Mouse (Mus musculus): ENCODE data around the gene Grb7. TPM values are rescaled to one million over a fixed set of nuclear protein-coding genes. Genes with fewer than 3 reads are reported as not detected.

Grb7 gene
- total RNA-seq (2014; rRNA removed) (58.2 and 84.8 TPM in 2 replicates), polyA plus RNA-seq (2012; rRNA removed) (134 and 136 TPM in 2 replicates)

DNA sequence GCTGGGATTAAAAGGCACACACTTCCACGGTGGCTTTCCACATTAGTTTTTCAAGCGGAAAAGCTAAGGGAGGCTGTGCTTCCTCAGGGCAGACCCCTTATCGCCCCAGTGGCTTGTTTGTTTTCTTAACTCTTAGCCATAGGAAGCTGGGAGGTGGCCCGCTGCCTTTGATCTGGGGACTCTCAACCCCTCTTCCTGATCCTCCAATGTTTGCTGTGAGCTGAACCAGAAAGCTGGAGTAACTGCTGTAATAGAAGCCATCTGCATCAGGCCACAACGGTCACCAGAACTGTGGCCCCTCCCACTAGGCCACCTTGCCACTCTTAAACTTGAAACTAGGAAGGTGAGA, at the start of gene Grb7:
TSS of gene Grb7 (plus strand) at position 182 of the 349 bp plus-strand sequence.
- Histone ChIP-seq H3K36me3 (ENCODE audit: control insufficient read depth, insufficient read depth, low read length) (peaks cover 6% of the 10 kb centered on the region), H3K79me2 (ENCODE audit: control insufficient read depth, insufficient read depth, low read length) (peaks cover 22% of the 10 kb centered on the region; the same call in 1 of the 2 replicates), H3K27me3 (ENCODE audit: control insufficient read depth, insufficient read depth, low read length) (no peaks in the 10 kb centered on the region), H3K27ac (replicated peaks; ENCODE audit: insufficient read depth, low read depth, low read length) (peak within 1 kb of the TSS; percentile 97), H3K4me3 (ENCODE audit: insufficient read depth, low read depth, low read length) (peak within 1 kb of the TSS; percentile 79), H3K4me1 (ENCODE audit: control insufficient read depth, insufficient read depth, low read length) (peaks cover 15% of the 10 kb centered on the region; the same call in 1 of the 2 replicates), H3K9ac (ENCODE audit: low read depth, low read length) (peak within 1 kb of the TSS; percentile 83)
- no peak for TF ChIP-seq POLR2A (IDR thresholded peaks at IDR 0.05; ENCODE audit: extremely low read depth, insufficient read depth, low read length)
- no peak for DNase-seq (ENCODE audit: extremely low read depth, low read depth, low spot score)
- WGBS = 3% methylated on average over 5 of the region's 5 CpGs

DNA sequence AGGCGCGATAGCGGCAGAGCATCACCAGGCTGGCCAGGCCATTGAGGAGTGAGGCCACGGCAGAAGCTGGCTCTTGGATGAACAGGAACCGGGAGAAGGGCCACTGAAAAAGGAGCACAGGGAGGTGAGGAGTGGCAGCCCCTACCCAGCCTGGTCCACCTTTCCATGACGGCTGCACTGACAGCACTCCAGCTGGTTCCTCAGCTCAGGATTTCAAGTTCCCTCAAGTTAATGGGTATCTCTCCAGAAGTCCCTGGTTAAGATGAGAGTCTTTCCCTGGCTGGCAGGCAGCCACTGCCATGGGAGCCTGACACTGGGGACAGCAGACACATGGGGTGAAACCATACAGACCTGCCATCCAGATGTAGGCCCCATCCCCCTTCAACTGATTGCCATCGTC, 48.2 kb upstream of the Grb7 start:
- Histone ChIP-seq H3K36me3 (ENCODE audit: control insufficient read depth, insufficient read depth, low read length) (no peaks in the 10 kb centered on the region), H3K9ac (ENCODE audit: low read depth, low read length) (no peak overlapping the region), H3K27ac (replicated peaks; ENCODE audit: insufficient read depth, low read depth, low read length) (no peak overlapping the region), H3K79me2 (ENCODE audit: control insufficient read depth, insufficient read depth, low read length) (no peaks in the 10 kb centered on the region), H3K4me1 (ENCODE audit: control insufficient read depth, insufficient read depth, low read length) (peaks cover 2% of the 10 kb centered on the region), H3K27me3 (ENCODE audit: control insufficient read depth, insufficient read depth, low read length) (no peaks in the 10 kb centered on the region), H3K4me3 (ENCODE audit: insufficient read depth, low read depth, low read length) (no peak overlapping the region)
- TF ChIP-seq POLR2A (IDR thresholded peaks at IDR 0.05; ENCODE audit: extremely low read depth, insufficient read depth, low read length) (no peak), CTCF (IDR thresholded peaks at IDR 0.05; ENCODE audit: low read depth, low read length) (no peak)
- no peak for DNase-seq (ENCODE audit: extremely low read depth, low read depth, low spot score)
- 93% methylated on average over 7 of the region's 7 CpGs for WGBS

- no peaks in the 10 kb centered on the region for H3K27me3 ChIP-seq (ENCODE audit: control insufficient read depth, insufficient read depth, low read length)
- DNase-seq (ENCODE audit: extremely low read depth, low read depth, low spot score) = peak; percentile 74
- peak within 1 kb of the TSS; percentile 20; the same call in 1 of the 2 replicates for H3K27ac ChIP-seq (replicated peaks; ENCODE audit: insufficient read depth, low read depth, low read length)
- TF ChIP-seq POLR2A (IDR thresholded peaks at IDR 0.05; ENCODE audit: extremely low read depth, insufficient read depth, low read length) (0 out of 2 replicates have a peak, but pooled peaks have one; percentile 15), CTCF (IDR thresholded peaks at IDR 0.05; ENCODE audit: low read depth, low read length) (no peak)
- peaks cover 2% of the 10 kb centered on the region for H3K4me1 ChIP-seq (ENCODE audit: control insufficient read depth, insufficient read depth, low read length)
- peak within 1 kb of the TSS; percentile 76 for H3K4me3 ChIP-seq (ENCODE audit: insufficient read depth, low read depth, low read length)
- H3K9ac ChIP-seq (ENCODE audit: low read depth, low read length) = peak within 1 kb of the TSS; percentile 82
- H3K36me3 ChIP-seq (ENCODE audit: control insufficient read depth, insufficient read depth, low read length) = no peaks in the 10 kb centered on the region
- H3K79me2 ChIP-seq (ENCODE audit: control insufficient read depth, insufficient read depth, low read length) = no peaks in the 10 kb centered on the region
- under 1% methylated on average over 40 of the region's 40 CpGs for WGBS
Observed at GRCm38 (mm10) chr11:98400161-98400726, 46.0 kb upstream of the Grb7 start, which contains the start of gene Pgap3. Gene Pgap3, minus strand, starts transcription at chr11:98400490.

DNA sequence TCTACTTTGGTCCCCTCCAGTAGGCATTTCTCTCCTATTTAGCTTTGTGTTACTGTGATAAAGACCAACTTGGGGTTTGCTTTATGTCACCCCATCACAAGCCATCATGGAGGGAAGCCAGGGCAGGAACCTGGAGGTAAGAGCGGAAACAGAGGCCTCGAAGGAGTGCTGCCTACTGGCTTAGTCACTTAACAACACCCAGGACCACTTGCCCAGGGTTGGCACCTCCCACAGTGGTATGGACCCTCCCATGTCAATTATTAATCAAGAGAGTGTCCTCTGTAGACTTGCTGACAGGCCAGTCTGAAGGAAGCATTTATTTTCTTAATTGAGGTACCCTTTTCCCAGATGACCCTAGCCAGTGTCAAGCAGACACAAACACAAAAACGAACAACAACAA, 45.4 kb upstream of the Grb7 start:
- DNase-seq (ENCODE audit: extremely low read depth, low read depth, low spot score) = peak; percentile 10
- H3K36me3 ChIP-seq (ENCODE audit: control insufficient read depth, insufficient read depth, low read length) = no peaks in the 10 kb centered on the region
- no peak overlapping the region for H3K9ac ChIP-seq (ENCODE audit: low read depth, low read length)
- H3K4me1 ChIP-seq (ENCODE audit: control insufficient read depth, insufficient read depth, low read length) = peaks cover 2% of the 10 kb centered on the region
- H3K79me2 ChIP-seq (ENCODE audit: control insufficient read depth, insufficient read depth, low read length) = no peaks in the 10 kb centered on the region
- no peak for TF ChIP-seq CTCF (IDR thresholded peaks at IDR 0.05; ENCODE audit: low read depth, low read length)
- no peak for TF ChIP-seq POLR2A (IDR thresholded peaks at IDR 0.05; ENCODE audit: extremely low read depth, insufficient read depth, low read length)
- H3K4me3 ChIP-seq (ENCODE audit: insufficient read depth, low read depth, low read length) = no peak overlapping the region
- no peak overlapping the region for H3K27ac ChIP-seq (replicated peaks; ENCODE audit: insufficient read depth, low read depth, low read length)
- no peaks in the 10 kb centered on the region for H3K27me3 ChIP-seq (ENCODE audit: control insufficient read depth, insufficient read depth, low read length)
- 35% methylated on average over 3 of the region's 3 CpGs for WGBS

DNA sequence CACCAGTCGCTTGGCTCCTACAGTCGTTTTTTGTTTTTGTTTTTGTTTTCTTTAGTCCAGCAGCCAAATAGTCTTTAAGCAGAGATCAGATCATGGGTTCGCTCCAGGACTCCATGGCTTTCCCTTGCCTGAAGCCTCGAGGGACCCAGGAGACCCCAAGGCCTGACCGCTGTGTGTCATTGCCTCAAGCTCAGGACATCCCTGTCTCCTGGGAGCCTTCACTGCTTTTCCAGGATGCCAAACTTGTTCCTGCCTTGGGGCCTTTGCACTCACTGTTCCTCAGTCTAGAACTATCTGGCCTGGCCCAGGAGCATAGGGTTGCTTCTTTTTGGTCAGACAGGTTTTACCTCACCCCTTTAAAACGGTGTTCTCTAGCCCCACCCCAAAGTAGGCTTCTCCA, 39.6 kb upstream of the Grb7 start:
- Histone ChIP-seq H3K9ac (ENCODE audit: low read depth, low read length) (no peak overlapping the region), H3K27me3 (ENCODE audit: control insufficient read depth, insufficient read depth, low read length) (0 out of 2 replicates have a peak, but pooled peaks cover 5% of the 10 kb centered on the region), H3K36me3 (ENCODE audit: control insufficient read depth, insufficient read depth, low read length) (no peaks in the 10 kb centered on the region), H3K27ac (replicated peaks; ENCODE audit: insufficient read depth, low read depth, low read length) (no peak overlapping the region), H3K4me3 (ENCODE audit: insufficient read depth, low read depth, low read length) (no peak overlapping the region), H3K79me2 (ENCODE audit: control insufficient read depth, insufficient read depth, low read length) (no peaks in the 10 kb centered on the region), H3K4me1 (ENCODE audit: control insufficient read depth, insufficient read depth, low read length) (no peaks in the 10 kb centered on the region)
- TF ChIP-seq CTCF (IDR thresholded peaks at IDR 0.05; ENCODE audit: low read depth, low read length) (no peak), POLR2A (IDR thresholded peaks at IDR 0.05; ENCODE audit: extremely low read depth, insufficient read depth, low read length) (no peak)
- 81% methylated on average over 6 of the region's 6 CpGs for WGBS
- DNase-seq (ENCODE audit: extremely low read depth, low read depth, low spot score) = no peak

DNA sequence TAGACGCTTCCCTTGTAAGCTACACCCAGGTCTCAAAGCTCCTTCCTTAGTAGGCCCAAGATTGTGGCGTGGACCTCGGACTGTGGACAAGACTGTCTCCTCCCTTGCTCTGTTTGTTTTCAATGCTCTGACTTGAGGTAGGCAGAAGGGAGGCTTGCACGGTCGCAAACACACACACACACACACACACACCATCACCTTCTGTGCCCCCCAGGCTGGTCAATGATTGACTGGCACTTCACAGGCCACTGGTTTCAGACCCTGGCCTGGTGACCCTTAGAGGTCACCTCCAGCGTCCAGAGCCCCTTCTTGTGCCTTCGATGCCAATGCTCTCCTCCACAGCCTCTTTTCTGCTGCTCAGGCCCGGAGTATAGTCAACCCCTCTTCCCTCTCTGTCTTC, 37.3 kb upstream of the Grb7 start:
- Histone ChIP-seq H3K27ac (replicated peaks; ENCODE audit: insufficient read depth, low read depth, low read length) (no peak overlapping the region), H3K79me2 (ENCODE audit: control insufficient read depth, insufficient read depth, low read length) (peaks cover 3% of the 10 kb centered on the region; the same call in 1 of the 2 replicates), H3K9ac (ENCODE audit: low read depth, low read length) (no peak overlapping the region), H3K4me3 (ENCODE audit: insufficient read depth, low read depth, low read length) (no peak overlapping the region), H3K4me1 (ENCODE audit: control insufficient read depth, insufficient read depth, low read length) (0 out of 2 replicates have a peak, but pooled peaks cover 2% of the 10 kb centered on the region), H3K27me3 (ENCODE audit: control insufficient read depth, insufficient read depth, low read length) (peaks cover 13% of the 10 kb centered on the region), H3K36me3 (ENCODE audit: control insufficient read depth, insufficient read depth, low read length) (no peaks in the 10 kb centered on the region)
- 72% methylated on average over 8 of the region's 8 CpGs for WGBS
- TF ChIP-seq POLR2A (IDR thresholded peaks at IDR 0.05; ENCODE audit: extremely low read depth, insufficient read depth, low read length) (no peak), CTCF (IDR thresholded peaks at IDR 0.05; ENCODE audit: low read depth, low read length) (no peak)
- DNase-seq (ENCODE audit: extremely low read depth, low read depth, low spot score) = no peak
